Mouse (Mus musculus): Measurements from ENCODE around the gene Ccdc9.
"Not testable (repeated sequence)": the region's sequence is repeated elsewhere in the genome, so short reads cannot be mapped to it uniquely, and the experiment has no call there.

Ccdc9 gene

GRCm38 (mm10) chr7:16308093-16308492 lies 21.5 kb upstream of the Ccdc9 start, which contains the start of gene Bbc3:
TSS of gene Bbc3 (plus strand) at chr7:16308393.
- DNase-seq, result not testable (repeated sequence)

DNA sequence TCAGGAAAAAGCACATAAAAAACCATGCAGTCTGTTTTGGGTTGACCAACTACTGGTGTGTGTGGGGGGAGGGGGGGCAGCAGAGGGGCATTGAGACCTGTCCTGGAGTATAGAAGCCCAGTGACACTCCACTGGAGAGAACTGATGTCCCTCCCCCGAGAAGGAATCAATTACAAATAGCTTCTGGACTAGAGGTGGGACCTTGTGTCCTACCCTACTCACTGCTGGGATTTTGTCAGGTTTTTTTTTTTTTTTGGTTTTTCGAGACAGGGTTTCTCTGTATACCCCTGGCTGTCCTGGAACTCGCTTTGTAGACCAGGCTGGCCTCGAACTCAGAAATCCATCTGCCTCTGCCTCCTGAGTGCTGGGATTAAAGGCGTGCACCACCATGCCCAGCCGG lies 20.5 kb upstream of the Ccdc9 start:
- not testable (repeated sequence) for DNase-seq

GRCm38 (mm10) chr7:16299419-16300035 lies 12.9 kb upstream of the Ccdc9 start:
- peak; percentile 86 to 95 for DNase-seq

DNA sequence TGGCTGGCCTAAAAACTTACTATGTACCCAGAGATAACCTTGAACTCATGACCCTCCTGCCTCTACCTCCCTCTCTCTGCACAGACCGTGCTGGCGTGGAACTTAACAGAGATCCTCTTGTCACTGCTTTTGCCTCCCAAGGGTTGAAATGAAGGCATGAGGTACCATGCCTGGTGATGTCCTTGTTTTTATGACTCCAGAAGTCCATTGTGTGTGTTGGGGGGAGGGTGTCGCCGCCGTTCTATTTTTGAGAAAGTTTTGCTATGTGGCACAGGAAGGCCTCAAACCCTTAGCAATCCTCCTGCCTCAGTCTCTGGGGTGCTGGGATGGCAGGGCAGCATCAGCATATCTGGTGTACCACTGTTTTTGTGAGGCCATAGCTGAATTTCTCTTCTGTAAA lies 12.3 kb upstream of the Ccdc9 start:
- DNase-seq, result no peak

GRCm38 (mm10) chr7:16297616-16298015 lies 11.0 kb upstream of the Ccdc9 start:
- no peak for DNase-seq

DNA sequence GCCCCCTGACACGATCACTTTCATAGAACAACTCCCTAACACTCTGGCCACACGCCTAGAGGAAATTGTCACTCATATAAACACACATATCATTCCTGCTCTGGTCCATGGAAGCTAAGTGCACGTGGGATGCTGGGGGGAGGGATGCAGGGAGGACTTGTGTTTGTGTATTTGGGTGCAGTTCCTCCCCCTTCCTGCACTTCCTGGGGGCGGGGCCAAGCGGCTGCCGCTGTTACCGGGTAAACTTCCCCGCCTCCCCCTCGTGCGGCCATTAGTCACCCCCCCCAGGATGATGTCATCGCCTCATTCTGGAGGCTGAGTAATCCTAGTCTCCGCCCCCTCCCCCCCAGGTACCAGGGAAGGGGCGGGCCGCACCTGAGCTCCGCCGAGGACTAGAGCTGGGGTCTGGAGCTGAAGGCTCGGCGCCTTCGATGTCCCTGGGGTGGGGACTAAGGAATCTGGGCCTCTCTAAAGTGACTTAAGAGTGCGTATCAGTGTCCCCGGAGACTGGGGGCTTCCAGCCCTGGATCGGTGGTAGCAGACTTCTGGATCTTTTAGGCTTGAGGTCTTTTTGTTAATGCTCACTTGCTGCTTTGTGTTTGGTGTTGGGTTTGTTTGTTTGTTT lies 10.3 kb upstream of the Ccdc9 start:
- peak; percentile 93 to 94 for DNase-seq

GRCm38 (mm10) chr7:16296146-16296545 lies 9.6 kb upstream of the Ccdc9 start:
- no peak for DNase-seq

- DNase-seq, result peak; percentile 80 to 92
These were observed 8.8 kb upstream of the Ccdc9 start for GRCm38 (mm10) chr7:16295321-16295900.

GRCm38 (mm10) chr7:16294837-16295236 lies 8.2 kb upstream of the Ccdc9 start:
- DNase-seq, result peak; percentile 95

DNA sequence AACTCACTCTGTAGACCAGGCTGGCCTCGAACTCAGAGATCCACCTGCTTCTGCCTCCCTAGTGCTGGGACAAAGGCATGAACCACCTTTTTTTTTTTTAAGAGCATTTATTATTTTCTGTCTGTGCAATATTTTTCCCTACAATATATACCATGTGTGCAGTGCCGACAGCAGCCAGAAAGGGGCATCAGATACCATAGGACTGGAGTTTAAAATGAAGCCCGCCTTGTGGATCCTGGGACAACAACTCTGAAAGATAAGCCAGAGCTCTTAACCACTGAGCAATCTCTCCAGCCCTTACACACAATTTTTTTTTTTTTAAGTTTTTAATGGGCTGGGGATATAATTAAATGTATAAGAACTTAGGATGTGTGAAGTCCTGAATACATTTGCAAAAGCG lies 7.8 kb upstream of the Ccdc9 start:
- DNase-seq, result peak; percentile 40 to 58

GRCm38 (mm10) chr7:16287791-16288190 lies 1.2 kb upstream of the Ccdc9 start:
- DNase-seq, result no peak

- no peak for DNase-seq
These were observed 421 bp upstream of the Ccdc9 start for GRCm38 (mm10) chr7:16287016-16287415.

GRCm38 (mm10) chr7:16285450-16286025 lies 1.1 kb downstream of the Ccdc9 start:
- peak; percentile 86 to 89 for DNase-seq

- no peak for DNase-seq
These were observed 1.7 kb downstream of the Ccdc9 start for GRCm38 (mm10) chr7:16284904-16285303.

DNA sequence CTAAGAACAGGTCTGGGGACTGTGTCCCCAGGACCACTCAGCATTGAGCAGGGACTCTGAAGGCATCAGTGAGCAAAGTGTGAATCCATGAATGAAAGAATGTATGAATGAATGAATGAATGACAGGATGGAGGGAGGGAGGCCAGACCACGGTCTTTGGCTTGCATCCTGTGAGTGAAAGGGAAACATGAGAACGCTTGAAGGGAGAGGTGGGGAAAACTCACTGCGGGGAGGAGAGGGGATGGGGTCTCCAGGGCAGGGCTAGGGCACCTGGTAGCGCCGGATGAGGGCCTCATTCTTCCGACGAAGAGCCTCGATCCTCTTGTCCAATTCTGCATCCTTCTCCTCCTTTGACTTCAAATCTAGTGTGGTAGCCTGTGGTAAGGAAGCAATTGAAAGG lies 2.6 kb downstream of the Ccdc9 start:
- peak in 1 of 2 experiments; percentile 33 for DNase-seq

- peak in 1 of 2 experiments; percentile 29 for DNase-seq
These were observed 4.3 kb downstream of the Ccdc9 start for GRCm38 (mm10) chr7:16282334-16282733.

DNA sequence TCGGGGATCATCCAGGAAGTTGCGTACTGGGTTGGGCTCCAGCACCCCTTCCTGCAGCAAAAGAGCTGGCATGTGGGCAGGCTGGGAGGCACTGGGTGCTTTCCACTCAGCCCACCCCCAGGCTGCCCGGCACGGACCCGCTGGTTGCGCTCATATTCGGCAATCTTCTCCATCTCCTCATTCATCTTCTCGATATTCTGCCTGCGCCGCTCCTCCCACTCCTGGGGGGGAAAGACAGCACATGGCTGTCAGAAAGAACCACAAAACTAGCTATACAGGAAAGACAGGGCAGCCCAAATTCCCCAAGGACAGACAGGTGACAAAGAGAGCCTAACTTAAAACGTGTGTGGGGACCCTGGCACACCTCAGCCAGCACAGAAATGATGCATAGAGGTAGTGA lies 5.9 kb downstream of the Ccdc9 start:
- no peak for DNase-seq

DNA sequence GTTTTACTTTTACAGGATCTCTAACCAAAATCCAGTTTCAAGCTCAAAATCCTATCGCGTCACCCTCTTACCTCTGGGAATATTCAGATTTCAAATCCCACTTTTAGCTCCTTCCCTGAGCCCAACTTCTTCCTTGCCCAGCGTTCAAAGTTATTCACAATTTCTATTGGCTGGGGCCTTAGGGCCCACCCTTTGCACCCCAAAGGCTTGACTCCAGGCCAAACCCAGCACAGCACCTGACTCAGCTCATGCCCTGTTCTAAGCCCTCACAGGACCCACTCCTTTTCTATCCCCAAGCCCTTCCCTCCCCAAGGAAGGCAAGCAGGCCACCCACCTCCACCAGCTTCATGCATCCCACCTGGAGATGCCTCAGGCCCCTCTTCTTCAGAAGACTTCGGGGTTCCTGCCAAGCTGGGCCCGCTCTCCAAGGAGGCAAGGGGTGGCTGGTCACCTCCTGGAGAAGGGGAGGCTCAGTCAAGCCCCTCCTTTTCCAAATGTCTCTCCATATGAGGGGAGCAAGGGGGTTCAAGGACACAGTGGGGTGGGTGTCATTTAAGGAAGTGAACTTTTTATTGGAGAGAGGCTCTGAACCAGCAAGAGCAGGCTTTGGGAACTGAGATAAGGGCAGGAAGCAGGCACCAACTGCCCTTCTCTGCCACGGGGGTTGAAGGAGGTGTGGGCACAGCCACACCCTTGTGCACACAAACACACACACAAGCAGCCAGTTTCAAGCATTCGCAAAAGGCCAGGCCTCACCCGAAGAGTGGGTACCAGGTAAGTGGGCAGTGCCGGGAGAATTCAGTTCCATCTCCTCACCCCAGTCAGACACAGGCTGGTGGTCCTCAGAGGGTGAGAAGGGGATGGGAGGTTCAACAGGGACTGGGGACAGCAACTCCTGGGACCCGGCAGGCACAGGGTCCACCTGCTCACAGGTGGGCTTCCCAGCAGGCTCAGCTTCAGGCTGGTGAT lies 11.4 kb downstream of the Ccdc9 start:
- peak; percentile 14 to 47 for DNase-seq

DNA sequence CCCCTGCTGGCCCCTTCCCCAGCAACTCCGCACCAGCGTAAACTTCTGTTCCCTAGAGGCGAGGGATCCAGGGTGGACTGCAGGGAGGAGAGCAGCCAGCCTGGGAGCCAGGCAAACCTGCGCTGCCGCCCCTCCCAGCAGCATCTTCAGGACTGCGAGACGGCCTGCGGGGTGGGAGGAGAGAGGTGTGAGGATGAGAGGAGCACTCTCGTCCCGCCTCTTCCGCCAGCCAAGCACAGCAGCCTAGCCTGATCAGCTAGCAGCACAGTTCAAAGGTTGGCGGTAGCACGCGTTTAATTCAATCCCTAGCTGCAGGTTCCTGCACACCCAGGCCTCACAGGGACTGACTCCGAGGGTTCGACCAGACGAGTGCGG lies 12.8 kb downstream of the Ccdc9 start:
- DNase-seq, result peak; percentile 77 to 92

GRCm38 (mm10) chr7:16273081-16273765 lies 13.4 kb downstream of the Ccdc9 start, which contains the start of gene Inafm1:
TSS of gene Inafm1 (minus strand) at chr7:16273617.
- DNase-seq, result peak; percentile 96

DNA sequence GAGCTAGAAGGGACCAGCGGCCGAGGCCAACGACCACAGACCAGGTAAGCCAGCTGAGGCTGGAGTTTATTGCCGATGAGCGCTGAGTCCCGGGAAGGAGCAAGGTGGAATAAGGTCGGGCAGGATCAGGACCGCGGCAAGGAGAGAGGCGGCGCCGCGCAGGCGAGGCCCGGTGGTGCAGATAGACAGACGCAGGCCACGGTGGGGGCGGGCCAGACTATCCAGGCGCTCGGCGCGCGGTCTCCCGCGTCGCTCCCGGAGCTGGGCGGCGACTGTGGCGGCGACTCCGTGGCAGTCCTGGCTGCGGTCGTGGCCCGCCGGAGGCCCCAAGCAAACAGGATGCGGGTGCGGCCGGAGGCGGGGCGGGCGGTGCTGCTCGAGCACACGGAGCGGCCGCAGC lies 13.9 kb downstream of the Ccdc9 start:
- peak; percentile 76 to 89 for DNase-seq

DNA sequence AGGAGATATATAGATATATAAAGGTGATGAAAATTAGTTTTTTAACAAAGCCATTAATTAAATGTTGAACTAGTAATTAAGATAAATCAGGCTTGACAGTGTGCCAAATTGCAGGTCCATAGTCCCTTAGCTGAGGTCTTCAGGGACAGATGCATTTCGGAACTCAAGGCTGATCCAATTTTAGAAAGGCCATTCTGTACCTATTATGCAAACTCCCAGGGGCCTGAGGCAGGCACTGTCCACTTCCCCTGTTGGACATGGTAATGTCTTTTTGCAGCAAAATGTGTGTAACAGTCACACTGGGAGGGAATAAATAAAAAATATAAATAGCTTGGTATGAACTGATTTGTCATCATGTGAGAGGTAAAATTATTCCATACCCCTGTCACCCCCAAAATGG lies 15.5 kb downstream of the Ccdc9 start:
- DNase-seq, result no peak
